Mouse (Mus musculus) layer of hippocampus, postnatal 25 days (tissue): Measurements from ENCODE around the gene Rasa3. TPM values are rescaled to one million over a fixed set of nuclear protein-coding genes. Genes with fewer than 3 reads are reported as not detected.
A peak's percentile ranks its signal among the peaks of the same experiment; 100 is the strongest.

Experiments used
- DNase-seq, 2 experiments: peaks; one replicate each; pipeline ENCODE4 v3.0.0; 2022; ENCODE audit warnings: mixed read lengths in 2 of 2, low spot score in 1 of 2; ENCODE audit errors: extremely low spot score in 1 of 2
- total RNA-seq, 2 experiments: library from RNA; stranded (reverse); gene quantifications; 2 replicates each; pipeline ENCODE4 v1.2.3; 2021

Gene Rasa3
- 10 to 100 TPM; 58.5 to 66.2 TPM for total RNA-seq

DNA sequence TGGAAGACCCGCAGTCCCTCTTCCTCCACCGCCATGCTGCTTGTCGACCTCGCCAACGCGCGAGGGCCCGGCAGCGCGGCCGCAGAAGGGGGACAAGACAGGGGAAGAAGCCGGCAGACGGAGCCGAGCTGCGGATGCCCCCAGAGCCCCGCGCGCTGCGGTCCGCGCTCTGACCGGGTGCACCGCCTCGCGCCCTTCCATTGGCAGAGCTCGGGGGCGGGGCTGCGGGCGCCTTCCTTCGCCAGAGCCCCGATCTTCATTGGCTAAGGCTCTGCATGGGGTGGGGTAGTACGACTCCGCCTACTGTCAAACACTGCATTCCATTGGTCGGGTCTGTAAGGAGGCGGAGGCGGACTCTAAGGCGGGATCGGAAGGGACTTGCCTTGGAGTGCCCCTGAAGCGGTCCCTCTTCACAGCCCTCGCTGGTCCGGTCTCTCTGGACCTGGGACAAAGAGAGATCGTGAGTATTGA is at the start of gene Rasa3:
TSS of gene Rasa3 (minus strand) at position 191 of the 471 bp plus-strand sequence.
- peak; percentile 82 to 88 for DNase-seq

DNA sequence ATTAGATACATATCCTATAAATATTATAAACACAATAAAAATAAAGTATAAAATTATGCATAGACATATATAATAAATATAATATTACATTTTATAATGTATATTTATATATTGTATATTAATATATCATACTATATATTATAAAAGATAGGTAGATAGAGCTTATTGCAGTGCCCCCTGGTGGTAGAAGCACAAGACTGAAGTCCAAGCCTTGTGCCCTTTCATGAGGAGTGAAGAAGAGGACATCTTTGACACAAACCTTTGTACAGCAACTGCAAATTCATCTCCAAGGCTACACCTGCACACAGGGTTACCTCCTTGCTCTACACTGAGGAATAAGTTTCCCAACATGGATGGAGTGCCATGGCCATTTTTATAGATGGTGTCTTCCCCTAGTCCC is 48.3 kb upstream of the Rasa3 start:
- DNase-seq: peak in 1 of 2 experiments; percentile 56

DNA sequence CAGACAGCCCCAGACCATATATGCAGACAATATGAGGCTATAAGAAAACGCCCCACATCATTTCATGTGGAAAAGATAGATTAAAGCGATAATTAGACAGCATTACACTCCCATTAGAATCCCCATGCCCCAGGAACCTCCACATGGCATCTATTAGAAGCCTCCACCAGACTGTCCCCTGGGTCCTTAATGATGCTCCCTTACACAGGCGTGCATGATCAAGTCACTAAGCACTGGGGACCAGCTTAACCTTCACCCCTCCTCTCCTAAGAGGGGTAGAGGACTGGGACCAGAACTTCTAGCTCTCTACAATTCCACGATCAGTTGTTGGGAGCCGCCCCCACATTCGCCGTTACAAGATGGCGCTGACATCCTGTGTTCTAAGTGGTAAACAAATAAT is 41.6 kb upstream of the Rasa3 start:
- DNase-seq: no peak

DNA sequence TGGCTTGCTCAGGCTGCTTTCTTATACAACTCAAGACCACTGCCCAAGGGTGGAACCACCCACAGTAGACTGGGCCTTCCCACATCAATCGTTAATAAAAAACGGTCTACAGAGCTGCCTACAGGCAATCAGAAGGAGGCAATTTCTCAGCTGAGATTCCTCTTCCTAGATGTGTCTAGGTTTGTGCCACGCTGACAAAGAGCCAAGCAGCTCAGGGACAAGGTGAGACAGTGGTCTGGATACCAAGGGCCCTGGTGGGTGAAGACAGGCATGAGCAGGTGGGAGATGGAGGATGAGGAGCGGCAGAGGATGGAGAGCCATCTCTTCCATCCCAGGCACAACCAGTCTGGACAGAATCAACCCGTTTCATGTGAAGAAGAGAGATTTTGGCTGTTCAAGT is 31.1 kb upstream of the Rasa3 start:
- DNase-seq: no peak

DNA sequence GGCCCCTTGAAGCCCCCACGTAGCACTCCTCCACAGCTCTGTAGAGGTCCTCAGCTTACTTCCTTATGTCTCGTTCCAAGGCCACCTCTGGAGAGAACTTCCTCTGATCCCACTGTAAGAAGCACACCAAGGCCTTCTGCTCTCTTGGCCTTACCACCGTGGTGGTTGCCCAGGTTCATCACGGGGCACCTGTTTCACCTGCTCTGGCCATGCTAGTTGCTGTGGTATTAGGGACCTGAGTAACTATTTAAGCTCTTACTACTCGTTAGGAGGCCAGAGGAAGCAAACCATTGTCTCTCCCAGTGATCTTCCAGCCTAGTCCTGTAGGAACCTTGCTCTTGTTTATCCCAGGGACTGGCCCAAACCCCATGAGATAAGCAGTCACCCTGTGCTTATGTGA is 29.5 kb upstream of the Rasa3 start:
- no peak for DNase-seq

DNA sequence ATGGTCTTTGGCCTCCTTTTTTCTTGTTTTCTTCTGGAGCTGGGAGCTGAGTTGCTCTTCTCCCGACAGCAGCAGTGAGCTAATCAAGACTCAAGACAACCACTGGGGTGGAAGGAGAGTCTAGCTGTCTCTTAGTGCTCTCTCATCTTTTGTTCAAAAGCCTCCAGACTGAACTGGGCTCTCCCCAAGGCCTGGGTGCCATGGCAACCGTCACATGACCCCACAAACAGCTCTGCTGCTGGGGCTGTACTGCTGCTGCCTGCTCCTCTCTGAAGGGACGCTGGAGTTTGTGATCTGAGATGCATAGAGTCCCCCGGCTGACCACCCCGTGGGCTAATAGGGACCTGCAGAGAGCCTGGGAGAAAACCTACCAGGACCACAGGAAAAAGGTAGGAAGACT is 28.3 kb upstream of the Rasa3 start, which contains the start of gene Cfap97d2:
TSS of gene Cfap97d2 (plus strand) at position 222 of the 400 bp plus-strand sequence.
- peak in 1 of 2 experiments; percentile 59 for DNase-seq

DNA sequence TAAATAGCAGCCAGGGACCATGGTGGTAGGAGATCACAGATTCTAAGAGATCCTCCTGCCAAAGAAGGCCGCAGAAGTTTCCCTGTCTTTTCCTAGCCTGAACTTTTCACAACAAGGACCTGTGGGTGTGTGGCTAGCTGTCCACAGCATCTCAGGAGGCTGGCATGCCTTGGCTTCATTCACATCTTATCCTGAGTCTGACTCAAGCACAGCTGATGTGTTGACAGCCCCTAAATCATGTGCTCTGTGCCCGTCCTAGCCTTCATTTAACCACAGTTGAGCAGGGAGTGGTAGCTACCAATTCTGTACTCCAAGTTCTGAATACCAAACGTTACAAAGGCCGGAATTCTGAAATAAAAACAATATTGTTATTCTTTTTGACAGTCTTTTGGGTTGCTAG is 26.9 kb upstream of the Rasa3 start:
- DNase-seq: no peak

DNA sequence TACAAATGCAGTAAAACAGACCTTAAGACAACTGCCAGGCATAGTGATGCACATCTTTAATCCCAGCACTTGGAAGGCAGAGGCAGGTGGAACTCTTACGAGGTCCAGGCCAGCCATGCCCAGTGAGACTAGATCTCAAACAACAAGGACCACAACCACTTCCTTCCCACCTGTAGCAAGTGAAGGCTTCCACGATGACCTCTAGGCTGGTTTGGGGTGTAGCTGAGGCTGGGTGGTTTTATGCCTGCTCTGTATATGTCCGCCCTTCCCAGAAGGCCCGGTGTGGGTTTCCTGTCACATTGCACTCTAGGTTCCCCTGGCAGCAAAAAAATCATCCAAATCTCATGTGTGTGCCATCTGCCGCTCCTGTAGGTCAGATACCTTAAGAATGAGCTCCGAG is 26.4 kb upstream of the Rasa3 start:
- no peak for DNase-seq

DNA sequence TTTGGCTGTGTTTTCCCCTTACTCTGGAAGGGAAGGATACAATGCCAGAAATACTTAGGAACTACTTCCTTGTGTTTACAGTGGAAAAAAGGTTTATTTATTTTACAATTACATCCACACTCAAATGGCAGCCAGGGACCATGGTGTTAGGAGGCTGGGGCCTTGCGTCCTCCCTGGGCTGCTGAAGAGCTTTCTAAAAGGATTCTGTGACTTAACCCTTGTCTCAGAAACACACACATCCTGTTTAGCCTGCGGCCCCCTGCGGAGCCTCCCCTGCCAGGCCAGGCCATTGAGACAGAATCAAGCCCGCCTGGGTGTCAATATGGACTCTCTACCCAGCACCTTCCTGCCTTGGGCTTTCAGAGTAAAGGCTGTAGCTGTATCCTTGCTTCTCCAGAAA is 25.4 kb upstream of the Rasa3 start:
- DNase-seq: no peak

DNA sequence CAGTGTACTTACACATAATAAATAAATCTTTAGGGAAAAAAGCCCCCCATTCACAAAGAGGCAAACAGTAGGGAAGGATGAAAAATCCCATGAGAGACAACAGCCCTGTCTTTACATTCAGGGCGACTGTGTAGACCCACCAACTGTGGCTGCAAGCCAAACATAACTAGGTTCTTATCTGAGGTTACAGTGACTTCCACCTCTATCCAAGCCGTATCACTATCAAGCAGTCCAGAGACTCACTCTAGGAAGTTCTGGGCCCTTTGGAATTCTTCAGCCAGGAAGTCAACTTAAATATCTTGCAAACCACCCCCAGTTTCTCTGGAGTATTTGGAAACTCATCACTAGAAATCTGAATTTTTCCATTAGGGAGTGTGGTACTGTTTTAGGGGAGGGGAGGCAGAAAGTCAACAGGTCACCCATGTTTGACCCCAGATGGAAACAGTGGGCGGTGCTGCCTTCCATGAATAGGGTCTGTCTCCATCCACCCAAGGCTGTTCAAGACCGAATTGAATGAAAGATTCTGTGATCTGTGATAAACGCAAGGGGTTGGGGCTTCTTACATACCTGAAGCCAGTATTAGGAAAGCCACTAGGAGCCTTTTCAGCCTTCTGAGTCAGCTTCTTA is 22.0 kb upstream of the Rasa3 start:
- DNase-seq: no peak

DNA sequence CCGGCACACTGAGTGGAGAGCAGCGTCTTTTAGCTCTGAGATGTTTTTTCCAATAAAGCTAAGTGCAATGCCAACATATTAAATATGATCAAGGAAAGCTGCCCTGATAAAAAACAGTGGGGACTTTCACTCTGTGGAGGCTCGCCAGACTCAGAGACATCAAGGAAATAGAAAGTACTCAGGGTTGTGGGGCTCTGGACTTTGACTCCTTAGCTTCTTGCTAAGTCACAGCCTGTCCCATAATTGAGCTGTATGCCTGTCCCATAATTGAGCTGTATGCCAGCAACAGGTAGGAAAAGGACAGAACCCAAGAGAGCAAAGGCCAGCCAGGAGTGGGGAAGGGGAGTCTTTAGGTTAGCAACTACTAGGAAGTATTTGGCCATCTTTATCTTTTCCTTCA is 20.9 kb upstream of the Rasa3 start:
- no peak for DNase-seq

DNA sequence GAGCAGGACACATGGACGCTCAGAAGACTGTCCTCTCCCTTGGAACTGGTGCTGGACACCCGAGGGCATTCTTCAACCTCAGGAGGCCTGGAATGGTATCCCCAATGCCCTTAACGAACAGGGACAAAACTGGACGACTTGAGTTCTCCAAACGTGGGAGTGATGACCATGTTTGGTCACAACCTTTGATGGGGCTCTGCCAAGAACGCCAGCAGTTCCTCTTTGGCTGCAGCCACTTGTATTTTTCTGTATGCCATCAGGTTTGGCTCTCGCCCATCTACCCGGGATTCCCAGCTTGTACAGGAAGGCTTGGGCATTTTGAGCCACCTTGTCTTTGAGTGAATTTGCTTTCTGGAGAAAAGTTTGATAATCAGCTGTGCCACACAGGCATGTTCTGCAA is 20.3 kb upstream of the Rasa3 start:
- no peak for DNase-seq

DNA sequence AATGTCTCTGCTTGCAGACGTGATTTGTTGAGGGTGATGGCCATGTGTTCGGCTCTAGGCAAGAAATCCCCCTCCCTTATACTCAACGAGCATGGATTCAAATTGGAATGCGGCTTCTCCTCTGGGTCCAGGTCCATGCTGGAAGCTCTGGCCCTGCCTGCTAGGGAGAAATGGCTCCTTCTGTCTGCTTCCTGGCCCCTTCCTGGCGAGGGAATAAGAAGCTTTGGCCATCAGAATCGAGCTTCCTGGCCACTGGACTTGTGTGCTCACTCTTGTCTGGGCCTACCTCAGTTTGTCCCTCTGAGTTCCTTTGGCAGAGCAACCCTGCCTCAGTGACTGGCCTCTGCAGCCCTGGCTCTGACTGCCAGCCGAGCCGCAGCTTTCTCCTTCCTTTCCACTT is 19.8 kb upstream of the Rasa3 start:
- no peak for DNase-seq

DNA sequence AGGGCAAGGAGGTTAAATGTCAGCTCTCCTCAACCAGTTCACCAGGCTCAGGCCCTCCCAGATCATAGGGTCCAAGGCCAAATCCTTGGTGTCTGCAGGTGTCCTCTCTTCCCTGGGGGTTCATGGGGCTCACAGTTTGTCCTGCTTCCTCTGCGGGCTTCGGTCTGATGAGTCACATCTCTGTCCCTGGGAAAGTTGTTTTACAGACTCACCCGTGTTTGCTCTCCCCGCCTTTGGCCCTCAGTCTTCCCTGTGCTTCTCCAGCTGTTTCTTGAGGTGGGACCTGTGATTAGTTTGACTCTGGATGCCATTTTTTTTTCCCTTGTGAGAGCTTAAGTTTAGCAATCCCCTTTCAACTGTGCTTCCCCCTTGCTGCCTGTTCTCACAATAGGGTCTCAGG is 18.8 kb upstream of the Rasa3 start:
- DNase-seq: no peak

DNA sequence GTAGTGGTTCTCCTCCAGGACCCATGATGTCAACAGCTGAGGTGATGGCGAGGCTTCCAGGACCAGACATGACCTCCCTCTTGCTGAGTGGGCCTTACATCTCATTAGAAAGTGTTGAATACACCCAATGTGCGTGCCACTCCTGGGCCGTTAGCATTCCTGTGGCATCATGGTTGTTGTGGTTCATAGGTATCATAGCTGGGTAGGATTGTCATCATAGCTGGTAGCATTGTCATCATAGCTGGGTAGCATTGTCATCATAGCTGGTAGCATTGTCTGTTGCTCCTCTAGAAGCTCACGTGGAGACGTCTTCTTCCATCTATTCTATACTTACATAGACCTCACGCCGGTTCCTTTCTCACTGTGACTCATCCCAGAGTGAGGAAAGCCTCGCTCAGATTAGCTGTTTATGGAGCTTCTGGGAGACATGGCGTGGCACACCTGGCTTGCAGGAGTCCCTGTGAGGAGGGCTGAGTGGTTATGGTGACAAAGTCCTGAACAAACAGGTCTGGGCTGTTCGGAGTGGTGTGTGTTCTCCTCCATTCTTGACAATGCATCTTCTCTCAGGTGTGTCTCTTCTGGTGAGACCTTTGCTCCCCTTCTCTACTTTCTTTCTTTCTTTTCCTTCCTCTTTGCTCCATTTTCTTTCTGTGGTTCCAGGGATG is 17.9 kb upstream of the Rasa3 start:
- DNase-seq: no peak

DNA sequence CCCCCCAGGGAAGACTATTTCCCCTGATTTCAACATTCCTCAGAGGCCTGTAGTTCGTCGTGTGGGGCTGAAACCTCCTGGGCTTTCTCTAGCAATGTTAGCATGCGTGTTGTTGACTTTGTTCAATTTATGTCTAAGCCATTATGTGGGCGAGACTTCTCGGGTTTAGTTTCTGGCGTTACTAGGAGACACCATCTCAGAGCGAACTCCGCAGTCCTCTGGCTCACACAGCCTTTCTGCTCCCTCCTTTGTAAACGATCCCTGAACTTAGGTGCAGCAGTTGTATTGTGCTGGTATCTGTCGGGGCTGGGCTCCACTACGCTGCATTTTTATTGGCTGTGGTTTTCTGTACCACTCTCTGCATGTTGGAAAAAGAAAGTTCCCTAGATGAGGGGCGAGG is 17.3 kb upstream of the Rasa3 start:
- no peak for DNase-seq

DNA sequence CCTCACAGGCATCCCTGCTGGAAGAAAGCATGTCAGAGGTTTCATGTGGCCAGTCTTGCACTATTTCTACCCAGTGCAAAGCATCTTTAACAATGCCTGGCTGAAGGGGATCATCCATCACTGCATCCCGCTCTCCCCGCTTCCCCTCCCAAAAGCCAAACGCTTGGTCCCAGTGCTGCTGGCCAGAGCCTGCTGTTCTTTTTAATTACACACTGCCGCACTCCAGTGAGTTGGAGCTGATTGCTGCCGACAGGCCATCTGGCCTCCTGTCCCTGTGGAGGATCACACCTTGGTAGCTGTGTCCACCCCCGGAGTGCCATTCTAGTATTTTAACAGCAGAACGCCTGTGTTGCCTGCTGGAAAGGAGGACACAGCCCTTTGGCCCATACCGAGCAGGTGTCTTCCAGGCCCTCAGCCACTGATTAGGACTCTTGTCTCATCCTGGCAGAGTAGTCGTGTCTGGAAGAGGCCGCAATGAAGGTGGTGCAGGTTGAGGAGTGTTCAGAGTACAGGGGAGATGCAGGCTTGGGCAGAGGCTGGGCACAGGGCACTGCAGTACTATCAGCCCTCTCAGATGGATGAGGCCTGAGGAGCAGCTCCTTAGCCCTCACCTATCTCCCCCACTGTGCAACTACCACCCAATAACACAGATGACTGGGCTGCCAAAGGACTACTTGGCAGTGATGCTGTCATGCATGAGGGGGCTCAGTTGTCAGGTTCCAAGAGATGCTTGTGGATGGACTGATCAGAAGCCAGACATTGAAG is 15.1 kb upstream of the Rasa3 start:
- DNase-seq: no peak

DNA sequence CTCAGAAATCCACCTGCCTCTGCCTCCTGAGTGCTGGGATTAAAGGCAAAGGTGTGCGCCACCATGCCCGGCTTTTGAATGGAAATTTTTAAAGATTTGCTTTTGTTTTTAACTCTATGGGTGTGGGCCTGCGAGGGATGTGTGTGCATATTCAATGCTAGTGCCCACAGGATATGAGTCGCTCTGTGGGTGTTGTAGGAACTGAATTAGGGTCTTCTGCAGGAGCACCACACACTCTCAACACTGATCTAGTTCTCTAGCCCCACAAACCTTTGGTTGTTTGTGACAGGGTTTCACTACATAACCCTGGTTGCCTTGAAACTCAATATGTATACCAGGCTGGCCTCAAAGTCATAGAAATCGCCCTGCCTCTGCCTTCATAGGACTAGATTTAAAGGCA is 11.9 kb upstream of the Rasa3 start:
- DNase-seq: no peak

DNA sequence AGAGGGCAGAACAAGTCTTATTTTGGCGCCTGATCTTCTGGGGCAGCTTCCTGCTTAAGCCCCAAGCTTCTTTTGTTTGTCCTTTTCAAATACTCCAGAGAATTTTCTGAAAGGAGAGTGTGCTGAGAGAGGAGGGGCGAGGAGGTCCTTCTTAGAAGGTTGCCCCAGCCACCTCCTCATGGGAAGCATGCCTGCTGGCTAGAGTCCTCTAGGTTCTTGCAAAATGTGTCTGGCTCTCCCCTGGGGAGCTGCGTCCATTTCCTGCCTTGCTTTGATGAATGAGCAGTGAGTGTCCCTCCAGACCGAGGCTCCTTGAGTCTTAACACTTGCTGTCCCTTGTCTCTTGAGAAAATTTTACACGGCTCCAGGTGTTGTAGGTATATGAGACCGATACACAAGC is 11.1 kb upstream of the Rasa3 start:
- DNase-seq: no peak

DNA sequence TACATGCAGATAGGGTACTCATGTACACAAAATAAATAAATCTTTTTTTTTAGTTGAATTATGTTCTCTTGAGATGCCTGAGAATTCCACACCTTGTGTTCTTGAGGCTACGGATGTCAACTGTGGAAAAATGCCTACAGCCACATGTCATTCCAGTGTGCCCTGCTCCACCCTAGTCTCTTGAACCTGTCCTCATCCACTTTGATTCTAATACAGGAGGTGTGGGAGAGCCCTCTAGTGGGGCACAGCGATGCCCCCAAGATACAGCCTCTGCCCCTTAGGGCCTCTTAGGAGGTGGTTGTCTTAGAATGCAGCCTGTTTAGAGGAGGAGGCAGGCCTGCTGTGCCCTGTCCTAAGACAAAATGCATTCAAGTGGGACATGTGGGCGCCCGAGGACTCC is 10.5 kb upstream of the Rasa3 start:
- no peak for DNase-seq

DNA sequence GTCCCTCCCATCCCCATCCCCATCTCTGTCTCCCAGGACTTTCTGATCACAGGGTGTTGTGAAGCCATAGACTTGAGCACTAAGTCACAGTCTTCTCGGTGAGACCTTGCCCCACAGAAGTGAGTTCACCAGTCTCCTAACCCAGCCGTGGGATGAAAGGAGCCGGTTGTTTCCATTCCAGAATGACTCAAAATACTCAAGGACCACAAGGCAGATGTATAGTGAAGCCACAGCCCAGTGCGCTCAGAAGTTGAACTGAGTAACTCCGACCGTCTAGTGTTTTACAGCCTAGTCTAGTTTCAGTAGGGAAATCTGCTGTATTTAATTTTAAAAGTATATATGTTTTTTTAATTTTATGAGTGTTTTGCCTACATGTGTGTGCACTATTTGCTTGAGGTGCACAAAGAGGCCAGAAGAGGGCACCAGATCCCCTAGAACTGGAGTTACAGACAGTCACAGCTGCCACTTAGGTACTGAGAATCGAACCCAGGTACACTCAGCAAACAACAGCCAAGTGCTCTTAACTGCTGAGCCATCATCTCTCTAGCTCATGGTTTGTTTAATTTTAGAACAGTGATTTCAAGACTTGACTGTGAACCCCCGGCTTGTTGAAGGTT is 9.8 kb upstream of the Rasa3 start:
- no peak for DNase-seq
